Mouse (Mus musculus): ENCODE measurements around the gene Tcf23. TPM values are rescaled to one million over a fixed set of nuclear protein-coding genes. Genes with fewer than 3 reads are reported as not detected.

Gene Tcf23
- polyA plus RNA-seq, 1 experiment from 2014 or later = not detected

GRCm38 (mm10) chr5:30943004-30943403 is 25.5 kb upstream of the Tcf23 start:
- Histone ChIP-seq H3K4me1 (ENCODE audit: control insufficient read depth, insufficient read depth, low read length) (0 out of 2 replicates have a peak, but pooled peaks cover 2% of the 10 kb centered on the region), H3K4me2 (ENCODE audit: low read depth, severe bottlenecking) (no peak overlapping the region), H3K27ac (replicated peaks; ENCODE audit: low read depth, low read length) (no peak overlapping the region), H3K27me3 (ENCODE audit: control insufficient read depth, insufficient read depth, low read length) (no peaks in the 10 kb centered on the region), H3K9me3 (ENCODE audit: control insufficient read depth, low read length) (no peaks in the 10 kb centered on the region), H3K4me3 (ENCODE audit: low read depth, low read length) (no peak overlapping the region), H3K36me3 (ENCODE audit: control insufficient read depth, insufficient read depth, low read length) (no peaks in the 10 kb centered on the region), H3K9ac (ENCODE audit: low read length) (no peak overlapping the region)
- no peak for DNase-seq (ENCODE audit: low spot score)
- 92% methylated on average over 2 of the region's 2 CpGs for WGBS
- ATAC-seq (ENCODE audit: insufficient number of reproducible peaks, low FRiP score, low TSS enrichment, low read depth) = no peak

DNA sequence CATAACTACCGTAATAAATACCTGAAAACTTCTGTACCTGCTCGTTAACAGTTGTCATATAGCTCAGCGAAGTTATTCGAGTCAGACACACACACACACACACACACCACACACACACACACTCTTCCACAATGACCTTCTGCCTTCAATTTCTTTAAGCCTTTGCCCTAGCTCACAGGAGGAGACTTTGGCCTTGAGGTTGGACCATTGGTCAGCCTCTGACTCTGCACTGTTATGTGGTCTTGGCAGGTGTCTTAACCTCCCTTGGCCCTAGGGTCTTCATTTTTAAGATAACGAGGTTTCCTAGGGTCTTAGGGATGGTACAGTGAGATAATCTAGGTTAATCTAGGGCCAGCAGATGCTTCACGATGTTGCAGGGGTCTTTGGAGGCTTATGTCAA is 24.1 kb upstream of the Tcf23 start:
- H3K9ac ChIP-seq (ENCODE audit: low read length) = no peak overlapping the region
- no peaks in the 10 kb centered on the region for H3K36me3 ChIP-seq (ENCODE audit: control insufficient read depth, insufficient read depth, low read length)
- no peaks in the 10 kb centered on the region for H3K9me3 ChIP-seq (ENCODE audit: control insufficient read depth, low read length)
- H3K4me1 ChIP-seq (ENCODE audit: control insufficient read depth, insufficient read depth, low read length) = 0 out of 2 replicates have a peak, but pooled peaks cover 2% of the 10 kb centered on the region
- ATAC-seq (ENCODE audit: insufficient number of reproducible peaks, low FRiP score, low TSS enrichment, low read depth) (no peak), DNase-seq (ENCODE audit: low spot score) (no peak)
- 85% methylated on average over 6 of the region's 6 CpGs for WGBS
- H3K27ac ChIP-seq (replicated peaks; ENCODE audit: low read depth, low read length) = no peak overlapping the region
- H3K4me3 ChIP-seq (ENCODE audit: low read depth, low read length) = no peak overlapping the region
- H3K27me3 ChIP-seq (ENCODE audit: control insufficient read depth, insufficient read depth, low read length) = no peaks in the 10 kb centered on the region
- H3K4me2 ChIP-seq (ENCODE audit: low read depth, severe bottlenecking) = no peak overlapping the region

DNA sequence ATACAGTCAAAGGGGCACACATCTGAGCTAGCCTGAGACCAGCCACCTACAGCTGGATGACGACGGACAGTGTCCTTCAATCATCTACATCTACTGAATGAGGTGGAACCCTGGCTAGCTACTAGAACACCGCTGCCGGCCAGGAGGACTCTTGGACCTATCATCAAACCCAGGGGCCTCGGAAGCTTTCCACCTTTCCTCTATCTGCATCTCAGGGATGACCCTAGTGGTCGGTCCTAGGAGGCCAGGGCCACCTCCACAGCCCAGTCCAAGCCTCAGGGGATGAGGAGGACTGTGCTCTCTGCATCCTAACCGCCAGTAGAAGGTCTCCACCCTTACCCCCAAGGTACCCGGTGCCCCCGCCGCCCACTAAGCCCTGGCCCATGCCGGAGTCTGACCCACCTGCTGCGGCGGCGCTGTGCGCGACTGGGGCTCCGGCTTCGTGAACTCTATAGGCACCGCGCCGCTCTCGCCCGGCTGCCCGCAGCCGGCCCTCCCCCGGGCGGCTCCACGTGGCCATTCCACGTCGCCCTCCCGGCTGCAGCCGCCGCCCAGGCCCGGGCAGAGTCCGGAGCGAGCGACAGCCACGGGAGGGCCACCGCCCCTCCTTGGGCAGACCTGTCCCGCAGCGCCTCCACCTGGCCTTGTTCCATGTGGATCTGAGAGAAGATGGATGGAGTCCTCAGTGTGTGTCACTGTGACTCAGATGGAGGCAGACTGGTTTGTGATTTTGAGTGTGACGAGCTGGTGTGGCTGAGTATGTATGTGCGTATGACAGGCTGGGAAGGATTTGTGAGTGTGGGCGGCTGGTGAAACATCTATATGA is 23.3 kb upstream of the Tcf23 start, which contains the start of gene Cgref1:
Gene Cgref1, minus strand, starts transcription at position 636 of the 826 bp plus-strand sequence.
- 5% methylated on average over 44 of the region's 44 CpGs for WGBS
- Histone ChIP-seq H3K9me3 (ENCODE audit: control insufficient read depth, low read length) (no peaks in the 10 kb centered on the region), H3K36me3 (ENCODE audit: control insufficient read depth, insufficient read depth, low read length) (no peaks in the 10 kb centered on the region), H3K4me3 (ENCODE audit: low read depth, low read length) (peak within 1 kb of the TSS; percentile 35), H3K4me1 (ENCODE audit: control insufficient read depth, insufficient read depth, low read length) (0 out of 2 replicates have a peak, but pooled peaks cover 2% of the 10 kb centered on the region), H3K9ac (ENCODE audit: low read length) (peak within 1 kb of the TSS; percentile 53), H3K27ac (replicated peaks; ENCODE audit: low read depth, low read length) (no peak within 1 kb of the TSS), H3K27me3 (ENCODE audit: control insufficient read depth, insufficient read depth, low read length) (no peaks in the 10 kb centered on the region), H3K4me2 (ENCODE audit: low read depth, severe bottlenecking) (peak within 1 kb of the TSS; percentile 75)
- peak; percentile 68 for DNase-seq (ENCODE audit: low spot score)
- ATAC-seq (ENCODE audit: insufficient number of reproducible peaks, low FRiP score, low TSS enrichment, low read depth) = 0 out of 2 replicates have a peak, but pooled peaks have one; percentile 22

DNA sequence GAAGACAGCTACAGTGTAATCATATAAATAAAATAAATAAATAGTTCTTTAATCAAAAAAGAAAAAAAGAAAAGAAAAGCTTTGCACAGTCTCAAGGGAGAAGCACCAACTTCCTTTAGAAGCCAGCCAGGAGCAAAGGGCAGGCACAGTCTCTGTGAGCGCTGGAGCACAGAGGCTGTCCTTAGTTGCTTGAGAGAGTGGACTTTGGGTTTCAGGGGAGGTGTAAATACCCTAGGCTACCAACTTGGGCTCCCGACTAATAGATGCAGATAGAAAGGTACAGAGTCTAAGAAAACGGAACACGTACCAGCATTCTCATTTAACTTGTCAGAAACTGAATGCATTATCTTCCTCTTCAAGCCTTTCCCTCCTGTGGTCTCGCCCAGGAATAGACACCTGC is 19.8 kb upstream of the Tcf23 start:
- Histone ChIP-seq H3K27ac (replicated peaks; ENCODE audit: low read depth, low read length) (no peak overlapping the region), H3K4me2 (ENCODE audit: low read depth, severe bottlenecking) (no peak overlapping the region), H3K9ac (ENCODE audit: low read length) (no peak overlapping the region), H3K36me3 (ENCODE audit: control insufficient read depth, insufficient read depth, low read length) (no peaks in the 10 kb centered on the region; the same call in 1 of the 2 replicates), H3K4me3 (ENCODE audit: low read depth, low read length) (no peak overlapping the region), H3K9me3 (ENCODE audit: control insufficient read depth, low read length) (no peaks in the 10 kb centered on the region), H3K27me3 (ENCODE audit: control insufficient read depth, insufficient read depth, low read length) (no peaks in the 10 kb centered on the region), H3K4me1 (ENCODE audit: control insufficient read depth, insufficient read depth, low read length) (0 out of 2 replicates have a peak, but pooled peaks cover 2% of the 10 kb centered on the region)
- DNase-seq (ENCODE audit: low spot score) (no peak), ATAC-seq (ENCODE audit: insufficient number of reproducible peaks, low FRiP score, low TSS enrichment, low read depth) (no peak)
- WGBS = 75% methylated on average over 5 of the region's 5 CpGs

- peak overlapping the region; percentile 85 for H3K4me2 ChIP-seq (ENCODE audit: low read depth, severe bottlenecking)
- H3K9ac ChIP-seq (ENCODE audit: low read length) = peak overlapping the region; percentile 58
- under 1% methylated on average over 31 of the region's 31 CpGs for WGBS
- DNase-seq (ENCODE audit: low spot score) = peak; percentile 96
- peaks cover 8% of the 10 kb centered on the region; the same call in 1 of the 2 replicates for H3K36me3 ChIP-seq (ENCODE audit: control insufficient read depth, insufficient read depth, low read length)
- H3K9me3 ChIP-seq (ENCODE audit: control insufficient read depth, low read length) = no peaks in the 10 kb centered on the region
- peak overlapping the region; percentile 38; the same call in 1 of the 2 replicates for H3K27ac ChIP-seq (replicated peaks; ENCODE audit: low read depth, low read length)
- H3K4me1 ChIP-seq (ENCODE audit: control insufficient read depth, insufficient read depth, low read length) = 0 out of 2 replicates have a peak, but pooled peaks cover 2% of the 10 kb centered on the region
- peak; percentile 90 for ATAC-seq (ENCODE audit: insufficient number of reproducible peaks, low FRiP score, low TSS enrichment, low read depth)
- H3K4me3 ChIP-seq (ENCODE audit: low read depth, low read length) = peak overlapping the region; percentile 46
- H3K27me3 ChIP-seq (ENCODE audit: control insufficient read depth, insufficient read depth, low read length) = no peaks in the 10 kb centered on the region
These were observed 18.7 kb upstream of the Tcf23 start for GRCm38 (mm10) chr5:30949654-30950326.

GRCm38 (mm10) chr5:30950451-30950850 is 18.0 kb upstream of the Tcf23 start:
- Histone ChIP-seq H3K4me2 (ENCODE audit: low read depth, severe bottlenecking) (peak overlapping the region; percentile 85), H3K9me3 (ENCODE audit: control insufficient read depth, low read length) (no peaks in the 10 kb centered on the region), H3K9ac (ENCODE audit: low read length) (no peak overlapping the region; the same call in 1 of the 2 replicates), H3K27me3 (ENCODE audit: control insufficient read depth, insufficient read depth, low read length) (no peaks in the 10 kb centered on the region), H3K36me3 (ENCODE audit: control insufficient read depth, insufficient read depth, low read length) (peaks cover 13% of the 10 kb centered on the region; the same call in 1 of the 2 replicates), H3K4me1 (ENCODE audit: control insufficient read depth, insufficient read depth, low read length) (no peaks in the 10 kb centered on the region), H3K27ac (replicated peaks; ENCODE audit: low read depth, low read length) (no peak overlapping the region), H3K4me3 (ENCODE audit: low read depth, low read length) (peak overlapping the region; percentile 46)
- 69% methylated on average over 4 of the region's 4 CpGs for WGBS
- ATAC-seq (ENCODE audit: insufficient number of reproducible peaks, low FRiP score, low TSS enrichment, low read depth) (no peak), DNase-seq (ENCODE audit: low spot score) (no peak)

GRCm38 (mm10) chr5:30950922-30951321 is 17.5 kb upstream of the Tcf23 start:
- Histone ChIP-seq H3K4me3 (ENCODE audit: low read depth, low read length) (no peak overlapping the region), H3K4me2 (ENCODE audit: low read depth, severe bottlenecking) (no peak overlapping the region)
- no peak for ATAC-seq (ENCODE audit: insufficient number of reproducible peaks, low FRiP score, low TSS enrichment, low read depth)

DNA sequence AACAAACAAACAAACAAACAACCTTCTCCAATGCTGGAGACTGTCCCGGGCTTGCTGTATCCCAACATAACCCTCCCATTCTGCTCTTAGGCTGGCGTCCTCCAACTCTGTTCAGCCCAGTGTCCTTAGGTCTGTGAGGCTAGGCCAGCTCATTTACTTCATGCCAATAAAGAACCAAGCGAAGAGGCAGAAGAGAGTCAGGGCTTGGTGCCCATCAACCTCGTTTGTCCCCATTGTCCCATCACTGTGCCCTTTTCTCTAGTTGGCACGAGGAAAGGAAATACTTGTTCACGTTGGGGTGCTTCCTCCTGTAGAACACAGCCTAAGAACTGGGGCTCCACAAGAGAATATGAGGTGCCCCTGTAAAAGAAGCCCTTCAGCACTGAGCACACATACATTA is 16.8 kb upstream of the Tcf23 start:
- ATAC-seq (ENCODE audit: insufficient number of reproducible peaks, low FRiP score, low TSS enrichment, low read depth) (no peak), DNase-seq (ENCODE audit: low spot score) (no peak)
- Histone ChIP-seq H3K9ac (ENCODE audit: low read length) (no peak overlapping the region), H3K27ac (replicated peaks; ENCODE audit: low read depth, low read length) (no peak overlapping the region), H3K4me3 (ENCODE audit: low read depth, low read length) (no peak overlapping the region), H3K36me3 (ENCODE audit: control insufficient read depth, insufficient read depth, low read length) (peaks cover 15% of the 10 kb centered on the region; the same call in 1 of the 2 replicates), H3K4me1 (ENCODE audit: control insufficient read depth, insufficient read depth, low read length) (no peaks in the 10 kb centered on the region), H3K4me2 (ENCODE audit: low read depth, severe bottlenecking) (no peak overlapping the region), H3K9me3 (ENCODE audit: control insufficient read depth, low read length) (no peaks in the 10 kb centered on the region), H3K27me3 (ENCODE audit: control insufficient read depth, insufficient read depth, low read length) (no peaks in the 10 kb centered on the region)
- 91% methylated on average over 6 of the region's 6 CpGs for WGBS

More at GRCm38 (mm10) chr5:30950922-30951321, 17.5 kb upstream of the Tcf23 start:
- 89% methylated on average over 2 of the region's 2 CpGs for WGBS
- no peaks in the 10 kb centered on the region for H3K4me1 ChIP-seq (ENCODE audit: control insufficient read depth, insufficient read depth, low read length)
- H3K9ac ChIP-seq (ENCODE audit: low read length) = no peak overlapping the region
- no peak for DNase-seq (ENCODE audit: low spot score)
- no peaks in the 10 kb centered on the region for H3K27me3 ChIP-seq (ENCODE audit: control insufficient read depth, insufficient read depth, low read length)
- no peak overlapping the region for H3K27ac ChIP-seq (replicated peaks; ENCODE audit: low read depth, low read length)
- peaks cover 15% of the 10 kb centered on the region; the same call in 1 of the 2 replicates for H3K36me3 ChIP-seq (ENCODE audit: control insufficient read depth, insufficient read depth, low read length)
- no peaks in the 10 kb centered on the region for H3K9me3 ChIP-seq (ENCODE audit: control insufficient read depth, low read length)

Data from limb, embryonic 11.5 days (tissue).